Mouse (Mus musculus): ENCODE measurements at regions not wholly inside any gene's neighbourhood (a gene's known extent, or its start where the extent isn't known, plus 50 kb on each side); places are given as distances from the start of the nearest gene placed in this dataset.

GRCm38 (mm10) chr16:24142915-24143541 lies 154.4 kb upstream of the Bcl6 start:
- DNase-seq, result no peak

GRCm38 (mm10) chr16:24139109-24139508 lies 150.5 kb upstream of the Bcl6 start:
- no peak for DNase-seq

GRCm38 (mm10) chr16:24137266-24138033 lies 148.8 kb upstream of the Bcl6 start:
- no peak for DNase-seq

GRCm38 (mm10) chr16:24136483-24137148 lies 148.0 kb upstream of the Bcl6 start:
- DNase-seq, result no peak

GRCm38 (mm10) chr16:24135841-24136240 lies 147.2 kb upstream of the Bcl6 start:
- no peak for DNase-seq

- DNase-seq, result no peak
Measured at GRCm38 (mm10) chr16:24135351-24135750, 146.7 kb upstream of the Bcl6 start.

- no peak for DNase-seq
Measured at GRCm38 (mm10) chr16:24134486-24135050, 145.9 kb upstream of the Bcl6 start.

- no peak for DNase-seq
Measured at GRCm38 (mm10) chr16:24130646-24131045, 142.0 kb upstream of the Bcl6 start.

GRCm38 (mm10) chr16:24129701-24130100 lies 141.0 kb upstream of the Bcl6 start:
- no peak for DNase-seq

- DNase-seq, result peak; percentile 64
Measured at GRCm38 (mm10) chr16:24128566-24128965, 139.9 kb upstream of the Bcl6 start.

- no peak for DNase-seq
Measured at GRCm38 (mm10) chr16:24124766-24125165, 136.1 kb upstream of the Bcl6 start.

- DNase-seq, result no peak
Measured at GRCm38 (mm10) chr16:24124083-24124482, 135.4 kb upstream of the Bcl6 start.

GRCm38 (mm10) chr16:24121633-24122032 lies 133.0 kb upstream of the Bcl6 start:
- DNase-seq, result no peak

- peak; percentile 49 for DNase-seq
Measured at GRCm38 (mm10) chr16:24120836-24121235, 132.2 kb upstream of the Bcl6 start.

GRCm38 (mm10) chr16:24118487-24118886 lies 129.8 kb upstream of the Bcl6 start:
- no peak for DNase-seq

GRCm38 (mm10) chr16:24102854-24103690 lies 114.4 kb upstream of the Bcl6 start:
- no peak for DNase-seq

GRCm38 (mm10) chr16:24097596-24097995 lies 108.9 kb upstream of the Bcl6 start:
- no peak for DNase-seq

- DNase-seq, result no peak
Measured at GRCm38 (mm10) chr16:24096076-24096475, 107.4 kb upstream of the Bcl6 start.

GRCm38 (mm10) chr16:24095630-24096029 lies 107.0 kb upstream of the Bcl6 start:
- no peak for DNase-seq

- DNase-seq, result no peak
Measured at GRCm38 (mm10) chr16:24094566-24094965, 105.9 kb upstream of the Bcl6 start.

- DNase-seq, result no peak
Measured at GRCm38 (mm10) chr16:24093624-24094023, 105.0 kb upstream of the Bcl6 start.

Measured in adrenal gland, adult 8-10 months (tissue).